Mouse (Mus musculus) CD4-positive, CD25-positive, alpha-beta regulatory T cell (primary cell): ENCODE results near the gene Cep41. TPM values are rescaled to one million over a fixed set of nuclear protein-coding genes. Genes with fewer than 3 reads are reported as not detected.

ENCODE experiments used
- polyA plus RNA-seq: library from polyadenylated mRNA; unstranded; fragments of 100-300 nt; shearing (Covaris generic); gene quantifications from one replicate; pipeline ENCODE4 v1.2.1, GENCODE M21; 2017

Gene Cep41
- polyA plus RNA-seq = 10.1 TPM

GRCm38 (mm10) chr6:30693350-30693991 is at the start of gene Cep41:
Cep41 (minus strand) TSS chr6:30693749.

DNA sequence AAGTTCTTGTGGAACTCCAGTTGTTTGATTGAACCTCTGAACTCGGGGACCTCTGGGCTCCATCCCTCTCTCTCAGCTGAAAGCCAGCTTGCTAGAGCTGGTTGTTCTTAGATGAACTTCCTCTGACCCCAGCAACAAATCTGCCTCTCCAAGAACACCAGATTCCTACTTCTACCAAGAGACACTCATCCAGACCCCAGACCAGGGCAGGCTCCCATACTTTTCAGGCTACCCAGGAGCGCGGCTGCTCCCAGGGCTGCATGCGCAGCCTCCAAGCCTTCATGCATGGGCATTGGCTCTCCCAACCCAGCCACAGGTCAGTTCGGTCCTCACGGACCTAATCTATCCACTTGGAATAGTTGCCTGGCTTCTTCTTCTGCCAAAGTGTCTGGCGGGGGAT is 29.8 kb upstream of the Cep41 start, which contains the start of gene Mest:
Gene Mest (plus strand): TSS at position 217 of the 400 bp plus-strand sequence.

DNA sequence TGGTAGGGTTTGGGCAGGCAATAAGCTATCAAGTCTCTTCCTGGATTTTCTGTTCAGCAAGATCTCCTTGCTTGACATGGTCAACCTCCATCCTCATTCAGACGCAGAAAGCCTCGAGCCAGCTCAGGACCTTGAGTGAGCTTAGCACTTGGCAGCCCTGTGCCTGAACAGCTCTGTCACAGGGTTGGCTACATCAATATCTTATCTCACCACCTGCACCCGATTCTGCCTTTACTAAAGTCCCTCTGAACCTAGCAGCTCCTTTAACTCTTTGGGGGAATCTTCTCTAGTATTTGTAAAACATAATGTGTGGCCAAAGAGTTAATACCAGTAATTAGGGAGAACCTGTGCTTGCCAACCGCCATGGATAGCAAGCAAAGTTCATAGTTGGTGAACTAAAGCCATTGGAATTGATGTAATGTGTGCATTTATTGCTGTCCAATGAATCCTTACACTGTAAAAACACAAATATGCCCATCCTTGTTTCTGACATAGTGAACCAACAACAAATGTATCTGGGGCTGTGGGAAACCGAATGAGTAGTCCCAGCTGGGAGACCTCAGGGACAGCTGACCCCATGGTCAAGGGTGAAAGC is 54.8 kb downstream of the Cep41 start, which contains the start of gene Cpa1:
Gene Cpa1 (plus strand): TSS at position 545 of the 595 bp plus-strand sequence.

GRCm38 (mm10) chr6:30610710-30611109 is 82.8 kb downstream of the Cep41 start, which contains the start of gene Cpa5:
Cpa5 (plus strand) TSS chr6:30611010.

Other genes starting within 250 kb of the Cep41 start
- 57.3 TPM for gene Tmem209, start 184.0 kb downstream of the Cep41 start, polyA plus RNA-seq
- not detected for gene Ssmem1, start 183.9 kb downstream of the Cep41 start, polyA plus RNA-seq
- gene Cpa2, start 152.2 kb downstream of the Cep41 start, polyA plus RNA-seq = 0.17 TPM
- not detected for gene Cpa4, start 125.4 kb downstream of the Cep41 start, polyA plus RNA-seq
- not detected for gene Cpa5, start 82.7 kb downstream of the Cep41 start, polyA plus RNA-seq
- gene Cpa1, start 54.5 kb downstream of the Cep41 start, polyA plus RNA-seq = not detected
- 0.61 TPM for gene Mest, start 29.8 kb upstream of the Cep41 start, polyA plus RNA-seq
- gene Copg2, start 203.0 kb upstream of the Cep41 start, polyA plus RNA-seq = 54.0 TPM
- 0.42 TPM for gene Tsga13, start 221.8 kb upstream of the Cep41 start, polyA plus RNA-seq